8 mouse cellular contexts compared by ENCODE assay signal in the genomic region with DNA sequence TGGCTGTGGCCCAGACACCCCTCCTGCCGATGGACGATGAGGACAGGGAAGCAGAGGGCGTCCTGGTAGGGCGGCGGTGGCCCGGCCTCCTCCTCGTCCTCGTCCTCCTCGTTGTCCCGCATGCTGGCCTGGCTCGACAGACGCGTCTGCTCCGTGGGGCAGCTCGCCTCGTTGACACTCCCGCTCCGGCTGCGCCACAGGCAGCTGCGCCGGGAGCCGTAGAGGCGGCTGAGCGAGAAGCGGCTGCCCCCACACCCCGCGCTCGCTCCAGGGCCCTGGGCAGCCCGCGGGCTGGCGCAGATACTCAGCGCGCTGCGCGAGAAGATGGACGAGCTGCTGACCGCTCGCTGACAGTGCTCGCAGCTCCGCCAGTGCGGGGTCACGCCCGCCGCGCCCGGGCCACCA. TPM values are rescaled to one million over a fixed set of nuclear protein-coding genes. Genes with fewer than 3 reads are reported as not detected.
DNase-seq lines count a peak whose midpoint lies in the region; ATAC-seq and TF ChIP-seq lines count a peak whose summit lies in the region.

No protein-coding gene starts in this region.

- H3K4me3 ChIP-seq in neural tube, embryonic 11.5 days (ENCODE audit: low read depth, low read length), result peak overlapping the region; percentile 1; the same call in 1 of the 2 replicates
- peak overlapping the region; percentile 17; the same call in 1 of the 2 replicates for H3K4me3 ChIP-seq in hindbrain, embryonic 16.5 days (ENCODE audit: low read length)
- H3K4me3 ChIP-seq in stomach, embryonic 15.5 days (replicated peaks), result peak overlapping the region; percentile 22
- H3K4me3 ChIP-seq in thymus, adult 2 months (ENCODE audit: control insufficient read depth, insufficient read depth, low read length), result no peak overlapping the region

- H3K9ac ChIP-seq in neural tube, embryonic 11.5 days (ENCODE audit: low read length), result no peak overlapping the region
- no peak overlapping the region; the same call in 1 of the 2 replicates for H3K9ac ChIP-seq in hindbrain, embryonic 16.5 days (ENCODE audit: low read depth, low read length)
- no peak overlapping the region for H3K9ac ChIP-seq in stomach, embryonic 15.5 days

- H3K9me3 ChIP-seq in neural tube, embryonic 11.5 days (ENCODE audit: control insufficient read depth, low read length), result no peaks in the 10 kb centered on the region
- no peaks in the 10 kb centered on the region for H3K9me3 ChIP-seq in hindbrain, embryonic 16.5 days (ENCODE audit: control insufficient read depth, low read length)
- H3K9me3 ChIP-seq in stomach, embryonic 15.5 days, result no peaks in the 10 kb centered on the region

- H3K27ac ChIP-seq in neural tube, embryonic 11.5 days (ENCODE audit: low read depth, low read length), result no peak overlapping the region
- H3K27ac ChIP-seq in hindbrain, embryonic 16.5 days (ENCODE audit: low read depth, low read length), result no peak overlapping the region; the same call in 1 of the 2 replicates
- no peak overlapping the region for H3K27ac ChIP-seq in stomach, embryonic 15.5 days
- no peak overlapping the region for H3K27ac ChIP-seq in thymus, adult 2 months (ENCODE audit: control insufficient read depth, insufficient read depth, low read length)

- 1% methylated on average over 43 of the region's 46 CpGs for WGBS in neural tube, embryonic 11.5 days
- WGBS in hindbrain, embryonic 16.5 days, result 9% methylated on average over 36 of the region's 46 CpGs
- 18% methylated on average over 46 of the region's 46 CpGs for WGBS in stomach, embryonic 15.5 days
- 55% methylated on average over 46 of the region's 46 CpGs for WGBS in thymus, adult 2 months

- H3K4me2 ChIP-seq in neural tube, embryonic 11.5 days (ENCODE audit: low read depth), result peak overlapping the region; percentile 34
- H3K4me2 ChIP-seq in hindbrain, embryonic 16.5 days (ENCODE audit: low read length), result peak overlapping the region; percentile 43
- peak overlapping the region; percentile 50 for H3K4me2 ChIP-seq in stomach, embryonic 15.5 days

- TF ChIP-seq CTCF in thymus, adult 2 months (IDR thresholded peaks at IDR 0.05; ENCODE audit: borderline replicate concordance, control insufficient read depth, extremely low read depth, insufficient read depth, low read length, poor library complexity), result no peak

- no peak for ATAC-seq in neural tube, embryonic 11.5 days (ENCODE audit: insufficient read depth, low FRiP score, low TSS enrichment)
- ATAC-seq in hindbrain, embryonic 16.5 days, result no peak
- no peak for ATAC-seq in stomach, embryonic 15.5 days (ENCODE audit: insufficient read depth, low FRiP score, low read depth)
- no peak for ATAC-seq in megakaryocyte-erythroid progenitor cell, adult 5-6 weeks (replicated peaks; ENCODE audit: low FRiP score, low TSS enrichment, poor library complexity, severe bottlenecking)

- H3K4me1 ChIP-seq in neural tube, embryonic 11.5 days (ENCODE audit: control insufficient read depth, insufficient read depth, low read length), result peaks cover 12% of the 10 kb centered on the region
- peaks cover 29% of the 10 kb centered on the region for H3K4me1 ChIP-seq in hindbrain, embryonic 16.5 days (ENCODE audit: control insufficient read depth, insufficient read depth, low read depth, low read length)
- peaks cover 28% of the 10 kb centered on the region for H3K4me1 ChIP-seq in stomach, embryonic 15.5 days
- peaks cover 25% of the 10 kb centered on the region for H3K4me1 ChIP-seq in thymus, adult 2 months (replicated peaks; ENCODE audit: control insufficient read depth, insufficient read depth, low read length)

- peak; percentile 61 for DNase-seq in cerebellum, adult 9-10 months
- no peak for DNase-seq in cerebellum, adult 8-10 months
- peak; percentile 58 for DNase-seq in neural tube, embryonic 11.5 days (ENCODE audit: low spot score)
- no peak for DNase-seq in neural tube, embryonic 10.5 days (ENCODE audit: extremely low spot score, low spot score)
- DNase-seq in thymus, adult 2 months, result no peak

- peaks cover 58% of the 10 kb centered on the region for H3K27me3 ChIP-seq in neural tube, embryonic 11.5 days (ENCODE audit: control insufficient read depth, insufficient read depth, low read length)
- H3K27me3 ChIP-seq in hindbrain, embryonic 16.5 days (replicated peaks; ENCODE audit: control insufficient read depth, insufficient read depth, low read length), result peaks cover 6% of the 10 kb centered on the region; the same call in 1 of the 2 replicates
- H3K27me3 ChIP-seq in stomach, embryonic 15.5 days (replicated peaks), result peaks cover 75% of the 10 kb centered on the region
- H3K27me3 ChIP-seq in thymus, adult 2 months (ENCODE audit: control insufficient read depth, insufficient read depth, low read length), result no peaks in the 10 kb centered on the region

- no peak for TF ChIP-seq POLR2A in thymus, adult 2 months (IDR thresholded peaks at IDR 0.05; ENCODE audit: control insufficient read depth, extremely low read depth, insufficient read depth, low read length, poor library complexity)

- H3K36me3 ChIP-seq in neural tube, embryonic 11.5 days (ENCODE audit: control insufficient read depth, insufficient read depth, low read length), result 0 out of 2 replicates have a peak, but pooled peaks cover 2% of the 10 kb centered on the region
- H3K36me3 ChIP-seq in hindbrain, embryonic 16.5 days (ENCODE audit: control insufficient read depth, insufficient read depth, low read length), result peaks cover 6% of the 10 kb centered on the region; the same call in 1 of the 2 replicates
- no peaks in the 10 kb centered on the region for H3K36me3 ChIP-seq in stomach, embryonic 15.5 days
- H3K36me3 ChIP-seq in thymus, adult 2 months (ENCODE audit: control insufficient read depth, insufficient read depth, low read length), result no peaks in the 10 kb centered on the region; the same call in 1 of the 2 replicates

RNA-seq across cellular contexts. Expression of gene Tmem151b, which starts 4.6 kb away (rescaled TPM):
- 6.2 and 6.8 TPM in 2 replicates for polyA plus RNA-seq in neural tube, embryonic 11.5 days (2014; fragmentation: Nextera tagmentation; extraction: Ambion mirVana)
- 29.3 and 31.7 TPM in 2 replicates for polyA plus RNA-seq in hindbrain, embryonic 16.5 days (2015; fragmentation: Nextera tagmentation; extraction: Ambion mirVana)
- 2.3 and 2.5 TPM in 2 replicates for polyA plus RNA-seq in stomach, embryonic 15.5 days (2015; fragmentation: Nextera tagmentation; extraction: Ambion mirVana)
- 44.6 and 65.5 TPM in 2 replicates for polyA plus RNA-seq in thymus, adult 2 months (2012; rRNA removed)
- not detected in 2 replicates for total RNA-seq in megakaryocyte-erythroid progenitor cell, adult 5-6 weeks (2014; fragmentation: Nextera tagmentation)
- total RNA-seq in megakaryocyte-erythroid progenitor cell, adult 5-6 weeks (2017), result not detected in 2 replicates

RNA-seq across cellular contexts. Expression of gene Nfkbie, which starts 10.6 kb away (rescaled TPM):
- polyA plus RNA-seq in neural tube, embryonic 11.5 days (2014; fragmentation: Nextera tagmentation; extraction: Ambion mirVana), result 6.9 and 7.0 TPM in 2 replicates
- 6.1 and 6.8 TPM in 2 replicates for polyA plus RNA-seq in hindbrain, embryonic 16.5 days (2015; fragmentation: Nextera tagmentation; extraction: Ambion mirVana)
- polyA plus RNA-seq in stomach, embryonic 15.5 days (2015; fragmentation: Nextera tagmentation; extraction: Ambion mirVana), result 4.3 and 4.4 TPM in 2 replicates
- polyA plus RNA-seq in thymus, adult 2 months (2012; rRNA removed), result 64.5 and 77.4 TPM in 2 replicates
- 4.2 and 6.0 TPM in 2 replicates for total RNA-seq in megakaryocyte-erythroid progenitor cell, adult 5-6 weeks (2014; fragmentation: Nextera tagmentation)
- total RNA-seq in megakaryocyte-erythroid progenitor cell, adult 5-6 weeks (2017), result 3.2 and 3.9 TPM in 2 replicates

RNA-seq across cellular contexts. Expression of gene Slc35b2, which starts 18.8 kb away (rescaled TPM):
- polyA plus RNA-seq in neural tube, embryonic 11.5 days (2014; fragmentation: Nextera tagmentation; extraction: Ambion mirVana), result 101 and 106 TPM in 2 replicates
- polyA plus RNA-seq in hindbrain, embryonic 16.5 days (2015; fragmentation: Nextera tagmentation; extraction: Ambion mirVana), result 96.2 and 101 TPM in 2 replicates
- 115 and 131 TPM in 2 replicates for polyA plus RNA-seq in stomach, embryonic 15.5 days (2015; fragmentation: Nextera tagmentation; extraction: Ambion mirVana)
- 135 and 137 TPM in 2 replicates for polyA plus RNA-seq in thymus, adult 2 months (2012; rRNA removed)
- total RNA-seq in megakaryocyte-erythroid progenitor cell, adult 5-6 weeks (2014; fragmentation: Nextera tagmentation), result 46.9 and 74.5 TPM in 2 replicates
- total RNA-seq in megakaryocyte-erythroid progenitor cell, adult 5-6 weeks (2017), result 27.7 and 60.3 TPM in 2 replicates

RNA-seq across cellular contexts. Expression of gene Tcte1, which starts 21.6 kb away (rescaled TPM):
- 1.4 and 1.8 TPM in 2 replicates for polyA plus RNA-seq in neural tube, embryonic 11.5 days (2014; fragmentation: Nextera tagmentation; extraction: Ambion mirVana)
- 6.1 and 6.3 TPM in 2 replicates for polyA plus RNA-seq in hindbrain, embryonic 16.5 days (2015; fragmentation: Nextera tagmentation; extraction: Ambion mirVana)
- polyA plus RNA-seq in stomach, embryonic 15.5 days (2015; fragmentation: Nextera tagmentation; extraction: Ambion mirVana), result 0.12 and 0.36 TPM in 2 replicates
- 0.87 and 1.2 TPM in 2 replicates for polyA plus RNA-seq in thymus, adult 2 months (2012; rRNA removed)
- not detected in 2 replicates for total RNA-seq in megakaryocyte-erythroid progenitor cell, adult 5-6 weeks (2014; fragmentation: Nextera tagmentation)
- total RNA-seq in megakaryocyte-erythroid progenitor cell, adult 5-6 weeks (2017), result not detected in 2 replicates

RNA-seq across cellular contexts. Expression of gene Hsp90ab1, which starts 28.2 kb away (rescaled TPM):
- polyA plus RNA-seq in neural tube, embryonic 11.5 days (2014; fragmentation: Nextera tagmentation; extraction: Ambion mirVana), result 1,725 and 1,823 TPM in 2 replicates
- polyA plus RNA-seq in hindbrain, embryonic 16.5 days (2015; fragmentation: Nextera tagmentation; extraction: Ambion mirVana), result 1,542 and 1,571 TPM in 2 replicates
- 1,532 and 1,551 TPM in 2 replicates for polyA plus RNA-seq in stomach, embryonic 15.5 days (2015; fragmentation: Nextera tagmentation; extraction: Ambion mirVana)
- polyA plus RNA-seq in thymus, adult 2 months (2012; rRNA removed), result 455 and 506 TPM in 2 replicates
- 1,847 and 1,911 TPM in 2 replicates for total RNA-seq in megakaryocyte-erythroid progenitor cell, adult 5-6 weeks (2014; fragmentation: Nextera tagmentation)
- total RNA-seq in megakaryocyte-erythroid progenitor cell, adult 5-6 weeks (2017), result 2,660 and 3,319 TPM in 2 replicates

Comparison
In these comparisons a context has a peak if more than half of its experiments do, and no peak if none do; other contexts are left out.
1. DNase-seq: peak in cerebellum, adult 9-10 months (single experiment) and neural tube, embryonic 11.5 days (single experiment); none in cerebellum, adult 8-10 months (single experiment), neural tube, embryonic 10.5 days (single experiment) and thymus, adult 2 months (single experiment).
2. Peak in every context shown above with its lines, with median percentiles within 50 percentile points of each other: H3K4me2 ChIP-seq.